Mouse (Mus musculus) olfactory bulb, adult 2 months (tissue): ENCODE measurements around the gene Tmem52.

Experiments used
- CTCF ChIP-seq: fragments of 200-500 bp; IDR thresholded peaks from 2 replicates; pipeline ENCODE4 v1.5.1; 2012; ENCODE audit warnings: low read depth, mild to moderate bottlenecking, low read length, moderate library complexity; ENCODE audit not compliant: insufficient read depth
- POLR2A ChIP-seq: fragments of 200-500 bp; IDR thresholded peaks from 2 replicates; pipeline ENCODE4 v1.6.1; 2012; ENCODE audit warnings: mild to moderate bottlenecking, low read depth, low read length, moderate library complexity; ENCODE audit not compliant: insufficient read depth

- TF ChIP-seq CTCF (no peak), POLR2A (no peak)
Measured at GRCm38 (mm10) chr4:155458575-155458974, 10.3 kb upstream of the Tmem52 start.
